24 mouse cellular contexts compared by ENCODE assay signal in the genomic region with DNA sequence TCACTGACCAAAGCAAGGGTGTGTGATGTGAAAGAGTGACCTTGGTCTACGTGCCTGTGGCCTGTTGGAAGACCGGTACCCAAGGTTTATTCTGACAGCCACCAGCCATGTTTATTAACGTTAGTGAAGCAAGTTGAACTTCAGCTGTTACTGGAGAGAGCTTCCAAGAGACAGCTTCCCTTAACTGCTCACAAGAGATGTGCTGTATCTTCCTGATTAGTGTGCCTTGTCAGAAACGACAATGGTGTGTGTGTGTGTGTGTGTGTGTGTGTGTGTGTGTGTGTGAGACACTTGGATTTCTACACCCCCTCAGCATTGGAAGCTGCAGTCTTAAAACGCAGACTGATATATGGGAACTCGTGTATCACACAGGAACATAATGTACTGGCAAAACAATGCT.
"Had no signal": no experiment of that assay in that cellular context is flagged by ENCODE, and none has a peak within 500 bp of the region (broad histone marks: within the 10 kb centered on the region; RNA-seq: fewer than 3 reads in every experiment).

No protein-coding gene starts in this region.

- H3K27me3 ChIP-seq: heart, embryonic 12.5 days; hindbrain, embryonic 13.5 days; hindbrain, embryonic 15.5 days; kidney, embryonic 15.5 days; limb, embryonic 13.5 days; limb, embryonic 15.5 days had no signal

- H3K4me3 ChIP-seq: gastrocnemius, adult 2 months; heart, embryonic 10.5 days; heart, embryonic 12.5 days; hindbrain, embryonic 13.5 days; hindbrain, embryonic 15.5 days; kidney, embryonic 15.5 days; limb, embryonic 13.5 days; limb, embryonic 15.5 days had no signal

- H3K9me3 ChIP-seq: hindbrain, embryonic 13.5 days; kidney, embryonic 15.5 days; limb, embryonic 15.5 days had no signal

- ATAC-seq: hindbrain, postnatal 0 days; intestine, embryonic 16.5 days had no signal

- H3K4me2 ChIP-seq: heart, embryonic 12.5 days; hindbrain, embryonic 13.5 days; hindbrain, embryonic 15.5 days; kidney, embryonic 15.5 days; limb, embryonic 13.5 days; limb, embryonic 15.5 days had no signal

- DNase-seq: gastrocnemius, adult 2 months; gastrocnemius, postnatal 10 days; gastrocnemius, postnatal 25 days; heart, adult 18-20 months; heart, postnatal 10 days; heart, postnatal 36 days; kidney, adult 11 months; kidney, adult 2 months; kidney, adult 9 months; kidney, postnatal 14 days; kidney, postnatal 36 days; layer of hippocampus, adult 9-11 months; layer of hippocampus, postnatal 36 days; left cerebral cortex, postnatal 4 days had no signal

- H3K4me1 ChIP-seq: heart, embryonic 10.5 days; heart, embryonic 12.5 days; hindbrain, embryonic 13.5 days; hindbrain, embryonic 15.5 days; kidney, embryonic 15.5 days; limb, embryonic 13.5 days; limb, embryonic 15.5 days had no signal

- H3K36me3 ChIP-seq: heart, embryonic 10.5 days; heart, embryonic 12.5 days; hindbrain, embryonic 13.5 days; hindbrain, embryonic 15.5 days; kidney, embryonic 15.5 days; limb, embryonic 13.5 days; limb, embryonic 15.5 days had no signal

- H3K9ac ChIP-seq: heart, embryonic 12.5 days; hindbrain, embryonic 13.5 days; hindbrain, embryonic 15.5 days; kidney, embryonic 15.5 days; limb, embryonic 13.5 days; limb, embryonic 15.5 days had no signal

- H3K27ac ChIP-seq: gastrocnemius, adult 2 months; heart, embryonic 10.5 days; hindbrain, embryonic 13.5 days; hindbrain, embryonic 15.5 days; hindbrain, postnatal 0 days; kidney, embryonic 15.5 days; kidney, postnatal 0 days; limb, embryonic 13.5 days; limb, embryonic 15.5 days had no signal
